Mouse (Mus musculus): Measurements from ENCODE around the gene Galk1. TPM values are rescaled to one million over a fixed set of nuclear protein-coding genes. Genes with fewer than 3 reads are reported as not detected.

Gene Galk1
- polyA plus RNA-seq, 1 experiment from 2014 or later: 387 TPM

GRCm38 (mm10) chr11:116018106-116018505 is 5.6 kb upstream of the Galk1 start:
- peak; percentile 89 for TF ChIP-seq CTCF (IDR thresholded peaks at IDR 0.05; ENCODE audit: low read depth)
- no peak overlapping the region for H3K27ac ChIP-seq (ENCODE audit: low read depth, low read length)
- H3K36me3 ChIP-seq (ENCODE audit: control insufficient read depth, insufficient read depth): peaks cover 14% of the 10 kb centered on the region
- no peak overlapping the region for H3K4me3 ChIP-seq (ENCODE audit: low read depth, low read length)
- peaks cover 3% of the 10 kb centered on the region for H3K4me1 ChIP-seq (replicated peaks; ENCODE audit: control insufficient read depth, insufficient read depth, low read length)
- no peaks in the 10 kb centered on the region for H3K9me3 ChIP-seq (ENCODE audit: control insufficient read depth)
- H3K4me2 ChIP-seq (replicated peaks; ENCODE audit: low read depth): no peak overlapping the region
- H3K9ac ChIP-seq (ENCODE audit: low read depth, low read length): no peak overlapping the region
- no peaks in the 10 kb centered on the region for H3K27me3 ChIP-seq (replicated peaks; ENCODE audit: control insufficient read depth, insufficient read depth, low read length)
- WGBS: 32% methylated on average over 6 of the region's 6 CpGs
- ATAC-seq: peak; percentile 28

DNA sequence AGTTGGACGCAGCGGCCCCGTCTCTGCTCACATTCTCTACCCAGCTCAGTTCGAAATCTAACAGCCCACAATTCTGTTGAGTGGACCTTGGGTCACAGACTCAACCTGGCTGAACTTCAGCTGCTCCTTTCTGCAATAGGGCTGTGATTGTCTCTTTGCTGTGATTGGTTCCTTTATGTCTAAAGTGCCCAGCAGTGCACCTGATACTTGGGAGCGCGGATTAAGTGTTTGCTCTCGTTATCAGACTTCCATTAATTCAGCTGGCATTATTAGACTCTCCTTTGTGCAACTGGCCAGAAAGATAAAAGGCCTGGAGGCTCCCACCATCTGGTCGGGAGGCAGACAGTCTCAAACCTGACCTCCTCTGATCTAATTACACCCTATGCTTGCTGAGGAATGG is 2.3 kb upstream of the Galk1 start:
- H3K4me2 ChIP-seq (replicated peaks; ENCODE audit: low read depth): peak overlapping the region; percentile 21; the same call in 1 of the 2 replicates
- WGBS: 39% methylated on average over 8 of the region's 8 CpGs

DNA sequence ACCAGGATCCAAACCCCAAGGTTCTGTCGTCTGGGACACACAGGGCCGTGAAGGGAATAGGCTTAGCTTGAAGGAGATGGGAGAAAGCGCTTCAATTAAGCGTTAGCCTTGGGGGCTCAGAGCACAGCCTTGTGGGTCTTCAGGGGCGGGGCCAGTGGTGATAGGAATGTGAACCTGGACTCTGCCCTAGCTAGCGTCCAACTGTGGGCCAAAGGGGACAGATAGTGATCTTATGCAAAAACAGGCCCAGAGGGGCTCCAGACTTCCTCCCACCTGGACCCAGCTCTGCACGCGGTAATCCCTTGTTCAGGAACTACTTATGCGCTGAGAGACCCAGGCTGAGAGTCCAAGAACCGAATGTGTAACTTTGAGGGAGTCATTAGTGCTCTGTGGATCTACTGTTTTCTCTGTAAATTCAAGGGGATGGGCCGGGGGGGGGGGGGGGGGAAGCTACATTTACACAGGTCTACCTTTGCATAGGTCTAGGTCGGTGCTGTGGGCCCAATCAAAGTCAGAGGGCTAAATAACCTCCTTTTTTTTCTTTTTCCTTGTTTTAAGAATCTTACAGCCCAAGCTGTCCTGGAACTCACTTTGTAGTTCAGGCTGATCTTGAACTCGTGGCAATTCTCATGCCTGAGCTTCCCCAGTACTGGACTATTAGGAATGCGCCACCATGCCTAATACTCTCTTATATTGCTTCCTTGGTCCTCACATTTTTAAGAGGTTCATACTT is 824 bp downstream of the Galk1 start:
- no peaks in the 10 kb centered on the region for H3K27me3 ChIP-seq (replicated peaks; ENCODE audit: control insufficient read depth, insufficient read depth, low read length)
- peak overlapping the region; percentile 97 for H3K4me2 ChIP-seq (replicated peaks; ENCODE audit: low read depth)
- ATAC-seq: no peak
- TF ChIP-seq CTCF (IDR thresholded peaks at IDR 0.05; ENCODE audit: low read depth): no peak
- H3K27ac ChIP-seq (ENCODE audit: low read depth, low read length): peak overlapping the region; percentile 96
- peaks cover 40% of the 10 kb centered on the region for H3K36me3 ChIP-seq (ENCODE audit: control insufficient read depth, insufficient read depth)
- WGBS: 18% methylated on average over 13 of the region's 14 CpGs
- H3K4me1 ChIP-seq (replicated peaks; ENCODE audit: control insufficient read depth, insufficient read depth, low read length): peaks cover 6% of the 10 kb centered on the region
- peak overlapping the region; percentile 74 for H3K4me3 ChIP-seq (ENCODE audit: low read depth, low read length)
- H3K9me3 ChIP-seq (ENCODE audit: control insufficient read depth): no peaks in the 10 kb centered on the region
- H3K9ac ChIP-seq (ENCODE audit: low read depth, low read length): peak overlapping the region; percentile 84

More for the DNA sequence above, 2.3 kb upstream of the Galk1 start:
- H3K36me3 ChIP-seq (ENCODE audit: control insufficient read depth, insufficient read depth): peaks cover 9% of the 10 kb centered on the region
- ATAC-seq: no peak
- peaks cover 6% of the 10 kb centered on the region for H3K4me1 ChIP-seq (replicated peaks; ENCODE audit: control insufficient read depth, insufficient read depth, low read length)
- H3K9me3 ChIP-seq (ENCODE audit: control insufficient read depth): no peaks in the 10 kb centered on the region
- no peaks in the 10 kb centered on the region for H3K27me3 ChIP-seq (replicated peaks; ENCODE audit: control insufficient read depth, insufficient read depth, low read length)
- peak overlapping the region; percentile 8; the same call in 1 of the 2 replicates for H3K27ac ChIP-seq (ENCODE audit: low read depth, low read length)
- no peak for TF ChIP-seq CTCF (IDR thresholded peaks at IDR 0.05; ENCODE audit: low read depth)
- H3K4me3 ChIP-seq (ENCODE audit: low read depth, low read length): no peak overlapping the region
- H3K9ac ChIP-seq (ENCODE audit: low read depth, low read length): no peak overlapping the region

DNA sequence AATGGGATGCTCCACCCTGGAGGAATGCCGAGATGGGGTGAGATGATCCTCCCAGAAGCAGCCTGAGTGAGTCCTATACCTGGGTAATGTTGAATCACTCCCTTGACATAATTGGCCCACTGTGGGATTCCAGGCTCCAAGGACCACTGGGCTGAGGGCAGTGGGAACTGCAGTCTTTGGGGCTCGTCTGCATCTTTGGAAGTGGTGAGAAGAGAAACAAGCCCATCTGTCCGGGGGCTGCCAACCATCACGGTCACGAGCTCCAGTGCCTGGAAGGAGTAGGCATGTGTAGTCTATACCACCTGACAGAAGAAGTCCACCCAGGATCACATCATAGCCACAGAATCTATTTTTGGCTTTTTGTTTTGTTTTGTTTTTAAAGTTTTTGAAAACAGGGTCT is 1.6 kb downstream of the Galk1 start:
- Histone ChIP-seq H3K27me3 (replicated peaks; ENCODE audit: control insufficient read depth, insufficient read depth, low read length) (no peaks in the 10 kb centered on the region), H3K9me3 (ENCODE audit: control insufficient read depth) (no peaks in the 10 kb centered on the region), H3K4me3 (ENCODE audit: low read depth, low read length) (no peak overlapping the region), H3K4me2 (replicated peaks; ENCODE audit: low read depth) (peak overlapping the region; percentile 97; the same call in 1 of the 2 replicates), H3K9ac (ENCODE audit: low read depth, low read length) (no peak overlapping the region), H3K27ac (ENCODE audit: low read depth, low read length) (peak overlapping the region; percentile 96; the same call in 1 of the 2 replicates), H3K4me1 (replicated peaks; ENCODE audit: control insufficient read depth, insufficient read depth, low read length) (peaks cover 8% of the 10 kb centered on the region), H3K36me3 (ENCODE audit: control insufficient read depth, insufficient read depth) (peaks cover 41% of the 10 kb centered on the region)
- ATAC-seq: no peak
- WGBS: 77% methylated on average over 5 of the region's 5 CpGs
- TF ChIP-seq CTCF (IDR thresholded peaks at IDR 0.05; ENCODE audit: low read depth): no peak

DNA sequence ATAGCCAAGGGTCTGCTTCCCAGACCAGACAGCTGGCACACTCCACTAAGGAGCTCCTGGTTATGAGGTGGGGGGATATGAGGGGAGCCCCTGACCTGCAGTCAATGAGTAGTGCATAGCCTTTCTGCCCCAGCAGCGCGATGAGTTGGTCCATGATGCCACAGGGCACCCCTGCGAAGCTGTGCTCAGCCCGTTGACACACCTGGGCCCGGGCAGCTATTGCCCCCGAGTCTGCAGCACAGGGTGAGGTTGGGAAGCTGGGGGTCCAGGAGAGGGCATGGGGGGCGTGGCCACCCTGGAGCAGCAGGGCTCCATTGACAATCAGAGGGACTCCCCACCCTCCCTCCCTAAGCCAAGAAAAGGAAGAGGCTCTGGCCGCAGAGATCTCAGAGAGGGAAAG is 2.4 kb downstream of the Galk1 start:
- no peak for ATAC-seq
- no peak for TF ChIP-seq CTCF (IDR thresholded peaks at IDR 0.05; ENCODE audit: low read depth)
- no peak overlapping the region for H3K9ac ChIP-seq (ENCODE audit: low read depth, low read length)
- no peaks in the 10 kb centered on the region for H3K9me3 ChIP-seq (ENCODE audit: control insufficient read depth)
- no peak overlapping the region for H3K4me2 ChIP-seq (replicated peaks; ENCODE audit: low read depth)
- H3K4me1 ChIP-seq (replicated peaks; ENCODE audit: control insufficient read depth, insufficient read depth, low read length): peaks cover 16% of the 10 kb centered on the region
- H3K27me3 ChIP-seq (replicated peaks; ENCODE audit: control insufficient read depth, insufficient read depth, low read length): no peaks in the 10 kb centered on the region
- no peak overlapping the region for H3K27ac ChIP-seq (ENCODE audit: low read depth, low read length)
- peaks cover 41% of the 10 kb centered on the region for H3K36me3 ChIP-seq (ENCODE audit: control insufficient read depth, insufficient read depth)
- no peak overlapping the region for H3K4me3 ChIP-seq (ENCODE audit: low read depth, low read length)
- 91% methylated on average over 8 of the region's 8 CpGs for WGBS

- 92% methylated on average over 11 of the region's 11 CpGs for WGBS
- H3K4me3 ChIP-seq (ENCODE audit: low read depth, low read length): no peak overlapping the region
- peaks cover 17% of the 10 kb centered on the region for H3K4me1 ChIP-seq (replicated peaks; ENCODE audit: control insufficient read depth, insufficient read depth, low read length)
- 0 out of 2 replicates have a peak overlapping the region, but pooled peaks have one; percentile 13 for H3K4me2 ChIP-seq (replicated peaks; ENCODE audit: low read depth)
- no peak overlapping the region for H3K9ac ChIP-seq (ENCODE audit: low read depth, low read length)
- H3K36me3 ChIP-seq (ENCODE audit: control insufficient read depth, insufficient read depth): peaks cover 41% of the 10 kb centered on the region
- ATAC-seq: no peak
- H3K9me3 ChIP-seq (ENCODE audit: control insufficient read depth): no peaks in the 10 kb centered on the region
- H3K27me3 ChIP-seq (replicated peaks; ENCODE audit: control insufficient read depth, insufficient read depth, low read length): no peaks in the 10 kb centered on the region
- TF ChIP-seq CTCF (IDR thresholded peaks at IDR 0.05; ENCODE audit: low read depth): no peak
- peak overlapping the region; percentile 70; the same call in 1 of the 2 replicates for H3K27ac ChIP-seq (ENCODE audit: low read depth, low read length)
Observed at GRCm38 (mm10) chr11:116009661-116010060, 2.9 kb downstream of the Galk1 start.
